Mouse (Mus musculus): Measurements from ENCODE around the gene Slc48a1.

- no peak for TF ChIP-seq POLR2A (IDR thresholded peaks at IDR 0.05; ENCODE audit: low read depth, low read length)
- no peak for TF ChIP-seq CTCF (IDR thresholded peaks at IDR 0.05; ENCODE audit: extremely low read depth, insufficient read depth, insufficient read length, insufficient replicate concordance)
These were observed 48.4 kb downstream of the Slc48a1 start for GRCm38 (mm10) chr15:97826588-97827261.
